13 mouse cellular contexts compared by ENCODE assay signal in genomic region chr2:147877907-147878306, GRCm38 (mm10).
DNase-seq lines count a peak whose midpoint lies in the region; ATAC-seq and TF ChIP-seq lines count a peak whose summit lies in the region.
"Had no signal": no experiment of that assay in that cellular context is flagged by ENCODE, and none has a peak within 500 bp of the region (broad histone marks: within the 10 kb centered on the region; RNA-seq: fewer than 3 reads in every experiment).

No protein-coding gene starts in this region.

- no peaks in the 10 kb centered on the region for H3K9me3 ChIP-seq in kidney, embryonic 14.5 days (ENCODE audit: control insufficient read depth, low read length)
- no peaks in the 10 kb centered on the region for H3K9me3 ChIP-seq in embryonic facial prominence, embryonic 12.5 days
- no peaks in the 10 kb centered on the region for H3K9me3 ChIP-seq in forebrain, embryonic 13.5 days (replicated peaks)
- no peaks in the 10 kb centered on the region for H3K9me3 ChIP-seq in midbrain, embryonic 12.5 days

- no peak for TF ChIP-seq CTCF in kidney, adult 2 months (conservative IDR thresholded peaks at IDR 0.05; ENCODE audit: insufficient read depth, insufficient read length, low read depth, low read length)

- peak overlapping the region; percentile 15; the same call in 1 of the 2 replicates for H3K4me2 ChIP-seq in kidney, embryonic 14.5 days (replicated peaks; ENCODE audit: low read depth, low read length)
- peak overlapping the region; percentile 50; the same call in 1 of the 2 replicates for H3K4me2 ChIP-seq in embryonic facial prominence, embryonic 12.5 days (replicated peaks)
- peak overlapping the region; percentile 64 for H3K4me2 ChIP-seq in forebrain, embryonic 13.5 days
- peak overlapping the region; percentile 59 for H3K4me2 ChIP-seq in midbrain, embryonic 12.5 days (replicated peaks)

- intact Hi-C loops in left cerebral cortex, postnatal 10 days (cut with DNase I) = no loop called here
- intact Hi-C loops in left cerebral cortex, postnatal 25 days (cut with DNase I) = no loop called here

- H3K27me3 ChIP-seq in kidney, embryonic 14.5 days (ENCODE audit: control insufficient read depth, insufficient read depth, low read length) = peaks cover 3% of the 10 kb centered on the region
- H3K27me3 ChIP-seq in kidney, adult 2 months (replicated peaks; ENCODE audit: control insufficient read depth, insufficient read depth, low read length) = peaks cover 4% of the 10 kb centered on the region; the same call in 1 of the 2 replicates
- H3K27me3 ChIP-seq in embryonic facial prominence, embryonic 12.5 days = peaks cover 11% of the 10 kb centered on the region; the same call in 1 of the 2 replicates
- peaks cover 24% of the 10 kb centered on the region for H3K27me3 ChIP-seq in forebrain, embryonic 13.5 days
- H3K27me3 ChIP-seq in midbrain, embryonic 12.5 days = peaks cover 50% of the 10 kb centered on the region

- H3K4me3 ChIP-seq in kidney, embryonic 14.5 days (ENCODE audit: low read length) = no peak overlapping the region
- no peak overlapping the region for H3K4me3 ChIP-seq in kidney, adult 2 months (ENCODE audit: insufficient read depth, low read depth, low read length)
- H3K4me3 ChIP-seq in embryonic facial prominence, embryonic 12.5 days = no peak overlapping the region
- peak overlapping the region; percentile 36; the same call in 1 of the 2 replicates for H3K4me3 ChIP-seq in forebrain, embryonic 13.5 days
- H3K4me3 ChIP-seq in midbrain, embryonic 12.5 days = no peak overlapping the region
- H3K4me3 ChIP-seq: erythroblast, embryonic 14.5 days; myocyte had no signal

- TF ChIP-seq POLR2A in kidney, adult 2 months (IDR thresholded peaks at IDR 0.05; ENCODE audit: low read depth, low read length) = no peak

- no peak overlapping the region for H3K9ac ChIP-seq in kidney, embryonic 14.5 days (ENCODE audit: low read depth, low read length)
- no peak overlapping the region for H3K9ac ChIP-seq in embryonic facial prominence, embryonic 12.5 days
- no peak overlapping the region for H3K9ac ChIP-seq in forebrain, embryonic 13.5 days
- no peak overlapping the region for H3K9ac ChIP-seq in midbrain, embryonic 12.5 days (replicated peaks)

- DNase-seq in kidney, adult 2 months = no peak
- no peak for DNase-seq in left cerebral cortex, postnatal 10 days (ENCODE audit: extremely low spot score in 1 of 2, low spot score in 2 of 2)
- no peak for DNase-seq in right cerebral cortex, adult 18-20 months
- DNase-seq in left cerebral cortex, postnatal 25 days (ENCODE audit: low spot score in 2 of 2) = no peak
- DNase-seq: cerebellum, adult 2 months; heart, postnatal 14 days; kidney, postnatal 36 days had no signal

- WGBS in kidney, embryonic 14.5 days = 7% methylated on average over 13 of the region's 13 CpGs
- WGBS in kidney, adult 2 months = 25% methylated on average over 13 of the region's 13 CpGs
- WGBS in embryonic facial prominence, embryonic 12.5 days = 18% methylated on average over 13 of the region's 13 CpGs
- WGBS in forebrain, embryonic 13.5 days = 7% methylated on average over 13 of the region's 13 CpGs
- WGBS in midbrain, embryonic 12.5 days = 12% methylated on average over 13 of the region's 13 CpGs

- no peak overlapping the region for H3K27ac ChIP-seq in kidney, embryonic 14.5 days (ENCODE audit: low read depth, low read length)
- no peak overlapping the region for H3K27ac ChIP-seq in kidney, adult 2 months (ENCODE audit: insufficient read depth, low read depth, low read length)
- no peak overlapping the region for H3K27ac ChIP-seq in embryonic facial prominence, embryonic 12.5 days
- H3K27ac ChIP-seq in forebrain, embryonic 13.5 days = no peak overlapping the region
- H3K27ac ChIP-seq in midbrain, embryonic 12.5 days (replicated peaks) = peak overlapping the region; percentile 68; the same call in 1 of the 2 replicates

- H3K36me3 ChIP-seq in kidney, embryonic 14.5 days (ENCODE audit: control insufficient read depth, insufficient read depth, low read length) = no peaks in the 10 kb centered on the region
- no peaks in the 10 kb centered on the region for H3K36me3 ChIP-seq in kidney, adult 2 months (ENCODE audit: control insufficient read depth, insufficient read depth, low read length)
- no peaks in the 10 kb centered on the region for H3K36me3 ChIP-seq in embryonic facial prominence, embryonic 12.5 days
- no peaks in the 10 kb centered on the region for H3K36me3 ChIP-seq in forebrain, embryonic 13.5 days (ENCODE audit: poor library complexity, severe bottlenecking)
- no peaks in the 10 kb centered on the region for H3K36me3 ChIP-seq in midbrain, embryonic 12.5 days

- ATAC-seq in kidney, embryonic 14.5 days (ENCODE audit: low FRiP score, low TSS enrichment) = no peak
- no peak for ATAC-seq in embryonic facial prominence, embryonic 12.5 days (ENCODE audit: insufficient number of reproducible peaks, insufficient read depth, low FRiP score, low TSS enrichment)
- ATAC-seq in forebrain, embryonic 13.5 days = no peak
- peak; percentile 44; the same call in 1 of the 2 replicates for ATAC-seq in midbrain, embryonic 12.5 days (ENCODE audit: low FRiP score, low read depth)

- H3K4me1 ChIP-seq in kidney, embryonic 14.5 days (ENCODE audit: control insufficient read depth, insufficient read depth, low read length) = peaks cover 12% of the 10 kb centered on the region; the same call in 1 of the 2 replicates
- H3K4me1 ChIP-seq in kidney, adult 2 months (ENCODE audit: control insufficient read depth, insufficient read depth, low read length) = no peaks in the 10 kb centered on the region
- peaks cover 14% of the 10 kb centered on the region; the same call in 1 of the 2 replicates for H3K4me1 ChIP-seq in embryonic facial prominence, embryonic 12.5 days
- peaks cover 22% of the 10 kb centered on the region for H3K4me1 ChIP-seq in forebrain, embryonic 13.5 days
- H3K4me1 ChIP-seq in midbrain, embryonic 12.5 days = peaks cover 26% of the 10 kb centered on the region
